Mouse (Mus musculus) small intestine, adult 2 months (tissue): Measurements from ENCODE around the gene Lcn8.

Experiments
- CTCF ChIP-seq: fragments of 200-500 bp; IDR thresholded peaks from 2 replicates; pipeline ENCODE4 v1.5.1; 2012; ENCODE audit warnings: low read depth, mild to moderate bottlenecking, control low read depth, inconsistent platforms, low read length, moderate library complexity, mixed read lengths; ENCODE audit not compliant: insufficient replicate concordance, insufficient read length; ENCODE audit errors: extremely low read depth
- POLR2A ChIP-seq: fragments of 200-500 bp; IDR thresholded peaks from 2 replicates; pipeline ENCODE4 v1.6.1; 2012; ENCODE audit warnings: low read depth, mild to moderate bottlenecking, control low read depth, inconsistent platforms, low read length, moderate library complexity

DNA sequence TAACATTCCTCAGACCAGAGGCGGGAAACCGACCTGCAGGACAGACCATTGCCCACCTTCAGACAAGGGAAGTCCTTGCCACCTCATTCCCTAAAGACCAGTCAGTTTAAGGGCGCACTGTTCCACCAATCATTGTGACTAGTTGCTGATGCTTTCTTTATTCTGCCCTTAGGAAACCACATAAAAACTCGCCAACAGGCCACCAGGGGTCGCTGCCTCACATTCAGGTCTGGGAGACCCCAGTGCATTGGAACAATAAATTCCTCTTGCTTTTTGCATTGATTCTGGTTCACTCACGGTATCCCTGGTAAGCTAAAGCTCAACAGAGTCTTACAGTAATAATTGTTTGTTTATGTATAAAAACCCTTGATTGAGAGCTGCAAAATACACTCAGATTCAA, 13.0 kb upstream of the Lcn8 start:
- peak; percentile 54; the same call in 1 of the 2 replicates for TF ChIP-seq CTCF
- TF ChIP-seq POLR2A: no peak
